Mouse (Mus musculus) thymus, adult 2 months (tissue): Measurements from ENCODE around the gene Scgb3a1. TPM values are rescaled to one million over a fixed set of nuclear protein-coding genes. Genes with fewer than 3 reads are reported as not detected.

Source experiments
- DNase-seq: peaks from one replicate; pipeline ENCODE4 v3.0.0; 2021
- H3K27ac ChIP-seq: fragments of 200-500 bp; 2 replicates; pipeline ENCODE4 v1.5.1; 2012; ENCODE audit warnings: low read length, control low read depth; ENCODE audit not compliant: control insufficient read depth, insufficient read depth
- H3K27me3 ChIP-seq: fragments of 200-500 bp; 2 replicates; pipeline ENCODE4 v1.6.1; 2012; ENCODE audit warnings: mild to moderate bottlenecking, low read length, moderate library complexity, mixed read lengths; ENCODE audit not compliant: control insufficient read depth, insufficient read depth
- H3K36me3 ChIP-seq: fragments of 200-500 bp; 2 replicates; pipeline ENCODE4 v1.6.1; 2012; ENCODE audit warnings: mild to moderate bottlenecking, low read length, moderate library complexity; ENCODE audit not compliant: control insufficient read depth, insufficient read depth
- H3K4me1 ChIP-seq: fragments of 200-500 bp; replicated peaks from 2 replicates; pipeline ENCODE4 v1.6.1; 2012; ENCODE audit warnings: low read length; ENCODE audit not compliant: control insufficient read depth, insufficient read depth
- H3K4me3 ChIP-seq: fragments of 200-500 bp; 2 replicates; pipeline ENCODE4 v1.5.1; 2012; ENCODE audit warnings: mild to moderate bottlenecking, low read length, control low read depth, moderate library complexity; ENCODE audit not compliant: control insufficient read depth, insufficient read depth
- CTCF ChIP-seq: fragments of 200-500 bp; IDR thresholded peaks from 2 replicates; pipeline ENCODE4 v1.5.1; 2012; ENCODE audit warnings: mild to moderate bottlenecking, control low read depth, low read length, moderate library complexity, borderline replicate concordance; ENCODE audit not compliant: control insufficient read depth, poor library complexity, insufficient read depth; ENCODE audit errors: extremely low read depth
- POLR2A ChIP-seq: fragments of 200-500 bp; IDR thresholded peaks from 2 replicates; pipeline ENCODE4 v1.6.1; 2012; ENCODE audit warnings: mild to moderate bottlenecking, low read length, control low read depth, moderate library complexity; ENCODE audit not compliant: control insufficient read depth, poor library complexity, insufficient read depth; ENCODE audit errors: extremely low read depth
- WGBS: fragments of 180-500 bp; shearing (Covaris S2); methylation state at CpG from one replicate; pipeline ENCODE4 v1.1.7; 2018; 5-methylcytosine and 5-hydroxymethylcytosine counted together
- polyA plus RNA-seq: library from polyadenylated mRNA; depleted of rRNA; stranded (reverse); fragments of >200 nt; gene quantifications from 2 replicates; pipeline ENCODE4 v1.2.3, GENCODE M21; 2012; rRNA removed

Scgb3a1 gene
- polyA plus RNA-seq, 1 experiment: 7.8 TPM

- 41% methylated on average over 20 of the region's 20 CpGs for WGBS
- peaks cover 12% of the 10 kb centered on the region for H3K4me1 ChIP-seq
- H3K36me3 ChIP-seq: no peaks in the 10 kb centered on the region
- no peaks in the 10 kb centered on the region for H3K27me3 ChIP-seq
- DNase-seq: no peak
- TF ChIP-seq POLR2A (no peak), CTCF (no peak)
- H3K27ac ChIP-seq: peak overlapping the region; percentile 44; the same call in 1 of the 2 replicates
- peak overlapping the region; percentile 21 for H3K4me3 ChIP-seq
Observed at GRCm38 (mm10) chr11:49713336-49714334, 50.2 kb downstream of the Scgb3a1 start.

Other genes starting within 250 kb of the Scgb3a1 start
- gene Olfr1389, start 240.5 kb upstream of the Scgb3a1 start, polyA plus RNA-seq: not detected in 2 replicates
- 0.14 and 0.22 TPM in 2 replicates for gene Olfr1388, start 227.0 kb upstream of the Scgb3a1 start, polyA plus RNA-seq
- gene Olfr1387, start 208.3 kb upstream of the Scgb3a1 start, polyA plus RNA-seq: not detected in 2 replicates
- gene Olfr1386, start 198.6 kb upstream of the Scgb3a1 start, polyA plus RNA-seq: not detected in 2 replicates
- gene Olfr1385, start 174.5 kb upstream of the Scgb3a1 start, polyA plus RNA-seq: not detected in 2 replicates
- gene Olfr1384, start 156.9 kb upstream of the Scgb3a1 start, polyA plus RNA-seq: not detected in 2 replicates
- gene Olfr1383, start 144.0 kb upstream of the Scgb3a1 start, polyA plus RNA-seq: not detected in 2 replicates
- not detected in 2 replicates for gene Olfr1382, start 135.4 kb upstream of the Scgb3a1 start, polyA plus RNA-seq
- gene Olfr1381, start 120.2 kb upstream of the Scgb3a1 start, polyA plus RNA-seq: not detected in 2 replicates
- not detected in 2 replicates for gene Olfr1380, start 106.7 kb upstream of the Scgb3a1 start, polyA plus RNA-seq
- 1.2 and 1.4 TPM in 2 replicates for gene Flt4, start 54.3 kb upstream of the Scgb3a1 start, polyA plus RNA-seq
- gene Cnot6, start 49.1 kb downstream of the Scgb3a1 start, polyA plus RNA-seq: 40.3 and 44.2 TPM in 2 replicates
- 2.8 and 4.4 TPM in 2 replicates for gene Gfpt2, start 130.6 kb downstream of the Scgb3a1 start, polyA plus RNA-seq
- gene Mapk9, start 183.1 kb downstream of the Scgb3a1 start, polyA plus RNA-seq: 30.1 and 34.9 TPM in 2 replicates
- 0.11 and 0.13 TPM in 2 replicates for gene Rasgef1c, start 238.2 kb downstream of the Scgb3a1 start, polyA plus RNA-seq